ENCODE assay signal across 29 mouse cellular contexts in genomic region chrX:150514127-150514526, GRCm38 (mm10). TPM values are rescaled to one million over a fixed set of nuclear protein-coding genes. Genes with fewer than 3 reads are reported as not detected.
DNase-seq lines count a peak whose midpoint lies in the region; ATAC-seq and TF ChIP-seq lines count a peak whose summit lies in the region.
"Had no signal": no experiment of that assay in that cellular context is flagged by ENCODE, and none has a peak within 500 bp of the region (broad histone marks: within the 10 kb centered on the region; RNA-seq: fewer than 3 reads in every experiment).

No protein-coding gene starts in this region.

- H3K4me1 ChIP-seq in forebrain, embryonic 16.5 days (replicated peaks; ENCODE audit: control insufficient read depth, insufficient read depth, low read length): no peaks in the 10 kb centered on the region
- H3K4me1 ChIP-seq in forebrain, embryonic 13.5 days: no peaks in the 10 kb centered on the region
- peaks cover 47% of the 10 kb centered on the region for H3K4me1 ChIP-seq in liver, embryonic 13.5 days (replicated peaks)
- peaks cover 43% of the 10 kb centered on the region for H3K4me1 ChIP-seq in liver, embryonic 12.5 days
- H3K4me1 ChIP-seq in midbrain, postnatal 0 days (ENCODE audit: insufficient read depth, low read length): no peaks in the 10 kb centered on the region
- peaks cover 8% of the 10 kb centered on the region; the same call in 1 of the 2 replicates for H3K4me1 ChIP-seq in midbrain, embryonic 13.5 days (replicated peaks)
- H3K4me1 ChIP-seq: embryonic facial prominence, embryonic 10.5 days; embryonic facial prominence, embryonic 13.5 days; heart, embryonic 12.5 days; heart, embryonic 15.5 days; hindbrain, embryonic 10.5 days had no signal

- 65% methylated on average over 1 of the region's 1 CpGs for WGBS in forebrain, embryonic 16.5 days
- 81% methylated on average over 1 of the region's 1 CpGs for WGBS in forebrain, embryonic 13.5 days
- 73% methylated on average over 1 of the region's 1 CpGs for WGBS in liver, embryonic 13.5 days (ENCODE audit: insufficient replicate concordance)
- WGBS in liver, embryonic 12.5 days (ENCODE audit: insufficient replicate concordance): 74% methylated on average over 1 of the region's 1 CpGs
- WGBS in midbrain, postnatal 0 days: 71% methylated on average over 1 of the region's 1 CpGs
- 86% methylated on average over 1 of the region's 1 CpGs for WGBS in midbrain, embryonic 13.5 days

- H3K4me3 ChIP-seq in forebrain, embryonic 16.5 days (replicated peaks; ENCODE audit: low read length): no peak overlapping the region
- H3K4me3 ChIP-seq in forebrain, embryonic 13.5 days: no peak overlapping the region
- no peak overlapping the region for H3K4me3 ChIP-seq in liver, embryonic 13.5 days (replicated peaks)
- H3K4me3 ChIP-seq in liver, embryonic 12.5 days: no peak overlapping the region
- no peak overlapping the region for H3K4me3 ChIP-seq in midbrain, postnatal 0 days (ENCODE audit: low read depth, low read length)
- H3K4me3 ChIP-seq in midbrain, embryonic 13.5 days (replicated peaks): no peak overlapping the region
- H3K4me3 ChIP-seq: embryonic facial prominence, embryonic 10.5 days; embryonic facial prominence, embryonic 13.5 days; erythroblast, embryonic 14.5 days; heart, embryonic 12.5 days; heart, embryonic 15.5 days; hindbrain, embryonic 10.5 days had no signal

- DNase-seq in liver, embryonic 13.5 days: no peak
- DNase-seq in midbrain, postnatal 0 days (ENCODE audit: low spot score): peak; percentile 12
- no peak for DNase-seq in layer of hippocampus, adult 9-10 months (ENCODE audit: low spot score)
- DNase-seq: adrenal gland, postnatal 10 days; adrenal gland, postnatal 36 days; B cell, adult 2 months; cerebellum, adult 11-12 months; cerebellum, adult 8-10 months; cerebellum, postnatal 10 days; cerebellum, postnatal 36 days; embryo, embryonic 11 days; gastrocnemius, postnatal 25 days; heart, adult 18-20 months; heart, postnatal 10 days; heart, postnatal 36 days had no signal

- peak; percentile 51; the same call in 1 of the 2 replicates for ATAC-seq in forebrain, embryonic 16.5 days
- no peak for ATAC-seq in forebrain, embryonic 13.5 days
- ATAC-seq in liver, embryonic 13.5 days (ENCODE audit: low read depth): no peak
- ATAC-seq in liver, embryonic 12.5 days: no peak
- no peak for ATAC-seq in midbrain, postnatal 0 days (ENCODE audit: low FRiP score)
- no peak for ATAC-seq in midbrain, embryonic 13.5 days
- ATAC-seq: Patski had no signal

- H3K27me3 ChIP-seq in forebrain, embryonic 16.5 days (replicated peaks; ENCODE audit: control insufficient read depth, insufficient read depth, low read length): no peaks in the 10 kb centered on the region
- no peaks in the 10 kb centered on the region for H3K27me3 ChIP-seq in forebrain, embryonic 13.5 days
- H3K27me3 ChIP-seq in liver, embryonic 13.5 days: no peaks in the 10 kb centered on the region
- H3K27me3 ChIP-seq in liver, embryonic 12.5 days (replicated peaks): no peaks in the 10 kb centered on the region
- no peaks in the 10 kb centered on the region for H3K27me3 ChIP-seq in midbrain, postnatal 0 days (ENCODE audit: insufficient read depth, low read length)
- H3K27me3 ChIP-seq in midbrain, embryonic 13.5 days: no peaks in the 10 kb centered on the region
- H3K27me3 ChIP-seq: CH12.LX; embryonic facial prominence, embryonic 13.5 days; heart, embryonic 12.5 days; heart, embryonic 15.5 days had no signal

- H3K4me2 ChIP-seq in forebrain, embryonic 16.5 days (ENCODE audit: low read length): no peak overlapping the region
- no peak overlapping the region for H3K4me2 ChIP-seq in forebrain, embryonic 13.5 days
- no peak overlapping the region for H3K4me2 ChIP-seq in liver, embryonic 13.5 days
- H3K4me2 ChIP-seq in liver, embryonic 12.5 days: no peak overlapping the region
- H3K4me2 ChIP-seq in midbrain, postnatal 0 days (ENCODE audit: low read depth, low read length, poor library complexity, severe bottlenecking): no peak overlapping the region
- H3K4me2 ChIP-seq in midbrain, embryonic 13.5 days (replicated peaks): no peak overlapping the region
- H3K4me2 ChIP-seq: embryonic facial prominence, embryonic 13.5 days; heart, embryonic 12.5 days; heart, embryonic 15.5 days; hindbrain, embryonic 14.5 days had no signal

- no peaks in the 10 kb centered on the region for H3K36me3 ChIP-seq in forebrain, embryonic 16.5 days (ENCODE audit: control insufficient read depth, insufficient read depth)
- H3K36me3 ChIP-seq in forebrain, embryonic 13.5 days (ENCODE audit: poor library complexity, severe bottlenecking): no peaks in the 10 kb centered on the region
- no peaks in the 10 kb centered on the region for H3K36me3 ChIP-seq in liver, embryonic 13.5 days
- H3K36me3 ChIP-seq in liver, embryonic 12.5 days: no peaks in the 10 kb centered on the region
- H3K36me3 ChIP-seq in midbrain, postnatal 0 days (ENCODE audit: insufficient read depth, low read length): no peaks in the 10 kb centered on the region
- H3K36me3 ChIP-seq in midbrain, embryonic 13.5 days: no peaks in the 10 kb centered on the region
- H3K36me3 ChIP-seq: embryonic facial prominence, embryonic 10.5 days; embryonic facial prominence, embryonic 13.5 days; G1E; heart, embryonic 12.5 days; heart, embryonic 15.5 days; hindbrain, embryonic 10.5 days had no signal

- TF ChIP-seq CTCF in midbrain, postnatal 0 days (IDR thresholded peaks at IDR 0.05): no peak

- no peaks in the 10 kb centered on the region for H3K9me3 ChIP-seq in forebrain, embryonic 16.5 days (ENCODE audit: control insufficient read depth, low read length)
- no peaks in the 10 kb centered on the region for H3K9me3 ChIP-seq in forebrain, embryonic 13.5 days (replicated peaks)
- H3K9me3 ChIP-seq in liver, embryonic 13.5 days (replicated peaks): no peaks in the 10 kb centered on the region
- no peaks in the 10 kb centered on the region for H3K9me3 ChIP-seq in liver, embryonic 12.5 days (replicated peaks)
- no peaks in the 10 kb centered on the region for H3K9me3 ChIP-seq in midbrain, postnatal 0 days (ENCODE audit: low read length)
- H3K9me3 ChIP-seq in midbrain, embryonic 13.5 days: no peaks in the 10 kb centered on the region
- H3K9me3 ChIP-seq: embryonic facial prominence, embryonic 10.5 days; embryonic facial prominence, embryonic 13.5 days; G1E; heart, embryonic 12.5 days; heart, embryonic 15.5 days; hindbrain, embryonic 10.5 days had no signal

- H3K9ac ChIP-seq in forebrain, embryonic 16.5 days (replicated peaks; ENCODE audit: low read depth, low read length): no peak overlapping the region
- no peak overlapping the region for H3K9ac ChIP-seq in forebrain, embryonic 13.5 days
- no peak overlapping the region for H3K9ac ChIP-seq in liver, embryonic 13.5 days
- no peak overlapping the region for H3K9ac ChIP-seq in liver, embryonic 12.5 days
- H3K9ac ChIP-seq in midbrain, postnatal 0 days (replicated peaks; ENCODE audit: low read length, poor library complexity, severe bottlenecking): no peak overlapping the region
- H3K9ac ChIP-seq in midbrain, embryonic 13.5 days (replicated peaks): no peak overlapping the region
- H3K9ac ChIP-seq: embryonic facial prominence, embryonic 13.5 days; heart, embryonic 12.5 days; heart, embryonic 15.5 days; hindbrain, embryonic 14.5 days had no signal

- H3K27ac ChIP-seq in forebrain, embryonic 16.5 days (ENCODE audit: low read length): no peak overlapping the region
- no peak overlapping the region for H3K27ac ChIP-seq in forebrain, embryonic 13.5 days
- H3K27ac ChIP-seq in liver, embryonic 13.5 days: peak overlapping the region; percentile 34; the same call in 1 of the 2 replicates
- H3K27ac ChIP-seq in liver, embryonic 12.5 days: no peak overlapping the region
- no peak overlapping the region for H3K27ac ChIP-seq in midbrain, postnatal 0 days (ENCODE audit: low read depth, low read length)
- no peak overlapping the region for H3K27ac ChIP-seq in midbrain, embryonic 13.5 days
- H3K27ac ChIP-seq: embryonic facial prominence, embryonic 10.5 days; embryonic facial prominence, embryonic 13.5 days; heart, embryonic 15.5 days; hindbrain, embryonic 10.5 days; hindbrain, embryonic 14.5 days had no signal

RNA-seq across cellular contexts. Expression of gene Alas2, which starts 33.0 kb away (rescaled TPM):
- 39.4 and 51.5 TPM in 2 replicates for polyA plus RNA-seq in forebrain, embryonic 16.5 days (2015; fragmentation: Nextera tagmentation; extraction: Ambion mirVana)
- polyA plus RNA-seq in forebrain, embryonic 13.5 days (2015; fragmentation: Nextera tagmentation; extraction: Ambion mirVana): 25.6 and 28.1 TPM in 2 replicates
- 981 and 999 TPM in 2 replicates for polyA plus RNA-seq in liver, embryonic 13.5 days (2015; fragmentation: Nextera tagmentation; extraction: Ambion mirVana)
- polyA plus RNA-seq in liver, embryonic 12.5 days (2016; fragmentation: Nextera tagmentation; extraction: Ambion mirVana): 776 and 813 TPM in 2 replicates
- total RNA-seq in midbrain, postnatal 0 days (2014; rRNA removed): 8.1 and 23.0 TPM in 2 replicates
- 7.3 and 7.8 TPM in 2 replicates for polyA plus RNA-seq in midbrain, postnatal 0 days (2015; fragmentation: Nextera tagmentation; extraction: Ambion mirVana)
- polyA plus RNA-seq in midbrain, embryonic 13.5 days (2015; fragmentation: Nextera tagmentation; extraction: Ambion mirVana): 23.6 and 31.0 TPM in 2 replicates

RNA-seq across cellular contexts. Expression of gene Tmem29, which starts 55.2 kb away (rescaled TPM):
- 51.9 and 54.2 TPM in 2 replicates for polyA plus RNA-seq in forebrain, embryonic 16.5 days (2015; fragmentation: Nextera tagmentation; extraction: Ambion mirVana)
- 53.7 and 56.1 TPM in 2 replicates for polyA plus RNA-seq in forebrain, embryonic 13.5 days (2015; fragmentation: Nextera tagmentation; extraction: Ambion mirVana)
- polyA plus RNA-seq in liver, embryonic 13.5 days (2015; fragmentation: Nextera tagmentation; extraction: Ambion mirVana): 17.2 and 19.7 TPM in 2 replicates
- polyA plus RNA-seq in liver, embryonic 12.5 days (2016; fragmentation: Nextera tagmentation; extraction: Ambion mirVana): 16.5 and 18.0 TPM in 2 replicates
- 53.8 and 67.6 TPM in 2 replicates for total RNA-seq in midbrain, postnatal 0 days (2014; rRNA removed)
- 85.0 and 97.7 TPM in 2 replicates for polyA plus RNA-seq in midbrain, postnatal 0 days (2015; fragmentation: Nextera tagmentation; extraction: Ambion mirVana)
- polyA plus RNA-seq in midbrain, embryonic 13.5 days (2015; fragmentation: Nextera tagmentation; extraction: Ambion mirVana): 65.0 and 69.3 TPM in 2 replicates

Comparison
In these comparisons a context has a peak if more than half of its experiments do, and no peak if none do; other contexts are left out.
1. RNA of gene Alas2, which starts 33.0 kb away (polyA plus RNA-seq): 981 to 999 TPM in liver, embryonic 13.5 days and 776 to 813 TPM in liver, embryonic 12.5 days; 39.4 to 51.5 TPM in forebrain, embryonic 16.5 days, 23.6 to 31.0 TPM in midbrain, embryonic 13.5 days, 25.6 to 28.1 TPM in forebrain, embryonic 13.5 days and 7.3 to 7.8 TPM in midbrain, postnatal 0 days; every median in the first group is over 10 times any median in the second.